Mouse (Mus musculus) lung, embryonic 15.5 days (tissue): ENCODE measurements around the gene H2-Eb1. TPM values are rescaled to one million over a fixed set of nuclear protein-coding genes. Genes with fewer than 3 reads are reported as not detected.

Experiments
- ATAC-seq: fragments of 200-750 bp; cut with Nextera tagmentation; 2 replicates; pipeline ENCODE4 v1.8.0; 2017; ENCODE audit warnings: moderate number of reproducible peaks, borderline replicate concordance; ENCODE audit not compliant: low FRiP score, low TSS enrichment; ENCODE audit errors: extremely low read depth
- H3K27ac ChIP-seq: fragments of 300-500 bp; sonication (generic); 2 replicates; pipeline ENCODE4 v1.5.1; 2015; ENCODE audit warnings: moderate library complexity, mild to moderate bottlenecking, inconsistent platforms
- H3K27me3 ChIP-seq: fragments of 300-500 bp; sonication (generic); 2 replicates; pipeline ENCODE4 v1.6.1; 2015; ENCODE audit warnings: inconsistent platforms
- H3K36me3 ChIP-seq: fragments of 300-500 bp; sonication (generic); 2 replicates; pipeline ENCODE4 v1.6.1; 2015; ENCODE audit warnings: inconsistent platforms
- H3K4me1 ChIP-seq: fragments of 300-500 bp; sonication (generic); 2 replicates; pipeline ENCODE4 v1.6.1; 2015; ENCODE audit warnings: inconsistent platforms
- H3K4me2 ChIP-seq: fragments of 300-500 bp; sonication (generic); 2 replicates; pipeline ENCODE4 v1.6.1; 2015; ENCODE audit warnings: inconsistent platforms, mild to moderate bottlenecking, moderate library complexity
- H3K4me3 ChIP-seq: fragments of 300-500 bp; sonication (generic); 2 replicates; pipeline ENCODE4 v1.5.1; 2015; ENCODE audit warnings: mild to moderate bottlenecking, inconsistent platforms
- H3K9ac ChIP-seq: fragments of 300-500 bp; sonication (generic); 2 replicates; pipeline ENCODE4 v1.6.1; 2015; ENCODE audit warnings: inconsistent platforms
- H3K9me3 ChIP-seq: fragments of 300-500 bp; sonication (generic); 2 replicates; pipeline ENCODE4 v1.6.1; 2016; ENCODE audit warnings: inconsistent platforms
- WGBS: fragments of 180-500 bp; shearing (Covaris S2); methylation state at CpG from one replicate; pipeline ENCODE4 v1.1.7; 2015; 5-methylcytosine and 5-hydroxymethylcytosine counted together
- polyA plus RNA-seq: library from polyadenylated mRNA; unstranded; fragments of >200 nt; fragmentation: Nextera tagmentation; extraction: Ambion mirVana; gene quantifications from 2 replicates; pipeline ENCODE4 v1.2.1, GENCODE M21; 2015

H2-Eb1 gene
- polyA plus RNA-seq, 1 experiment from 2014 or later = 12.0 TPM

- ATAC-seq = no peak
- no peak overlapping the region for H3K9ac ChIP-seq
- no peaks in the 10 kb centered on the region for H3K9me3 ChIP-seq
- no peaks in the 10 kb centered on the region for H3K27me3 ChIP-seq
- H3K4me2 ChIP-seq = no peak overlapping the region
- H3K36me3 ChIP-seq = no peaks in the 10 kb centered on the region
- H3K27ac ChIP-seq = no peak overlapping the region
- H3K4me1 ChIP-seq = no peaks in the 10 kb centered on the region
- no peak overlapping the region for H3K4me3 ChIP-seq
- 72% methylated on average over 3 of the region's 3 CpGs for WGBS
Observed at GRCm38 (mm10) chr17:34363676-34364310, 58.1 kb downstream of the H2-Eb1 start.

GRCm38 (mm10) chr17:34365031-34365430 lies 59.4 kb downstream of the H2-Eb1 start:
- H3K27me3 ChIP-seq = no peaks in the 10 kb centered on the region
- no peak overlapping the region for H3K4me2 ChIP-seq
- no peak for ATAC-seq
- H3K4me1 ChIP-seq = no peaks in the 10 kb centered on the region
- H3K4me3 ChIP-seq = no peak overlapping the region
- WGBS = 68% methylated on average over 10 of the region's 10 CpGs
- no peak overlapping the region for H3K9ac ChIP-seq
- H3K9me3 ChIP-seq = no peaks in the 10 kb centered on the region
- no peaks in the 10 kb centered on the region for H3K36me3 ChIP-seq
- H3K27ac ChIP-seq = no peak overlapping the region

Other genes with a start within 250 kb of the H2-Eb1 start
- gene H2-Oa, start 213.5 kb upstream of the H2-Eb1 start, polyA plus RNA-seq = 0.44 and 1.0 TPM in 2 replicates
- gene H2-DMa, start 186.3 kb upstream of the H2-Eb1 start, polyA plus RNA-seq = 12.1 and 13.8 TPM in 2 replicates
- 102 and 106 TPM in 2 replicates for gene Brd2, start 183.2 kb upstream of the H2-Eb1 start, polyA plus RNA-seq
- gene H2-DMb2, start 162.6 kb upstream of the H2-Eb1 start, polyA plus RNA-seq = 1.8 and 1.9 TPM in 2 replicates
- gene H2-DMb1, start 152.8 kb upstream of the H2-Eb1 start, polyA plus RNA-seq = 2.0 and 3.2 TPM in 2 replicates
- gene Tap1, start 118.3 kb upstream of the H2-Eb1 start, polyA plus RNA-seq = 6.7 and 7.6 TPM in 2 replicates
- gene Psmb9, start 118.1 kb upstream of the H2-Eb1 start, polyA plus RNA-seq = 6.5 and 10.8 TPM in 2 replicates
- 17.1 and 29.7 TPM in 2 replicates for gene Psmb8, start 108.1 kb upstream of the H2-Eb1 start, polyA plus RNA-seq
- 8.6 and 12.7 TPM in 2 replicates for gene Tap2, start 102.3 kb upstream of the H2-Eb1 start, polyA plus RNA-seq
- gene H2-Ob, start 67.0 kb upstream of the H2-Eb1 start, polyA plus RNA-seq = 0.09 and 0.14 TPM in 2 replicates
- 12.1 and 42.0 TPM in 2 replicates for gene H2-Ab1, start 48.2 kb upstream of the H2-Eb1 start, polyA plus RNA-seq
- 6.3 and 18.9 TPM in 2 replicates for gene H2-Aa, start 18.0 kb upstream of the H2-Eb1 start, polyA plus RNA-seq
- gene H2-Eb2, start 19.8 kb downstream of the H2-Eb1 start, polyA plus RNA-seq = 0.11 TPM in 1 of 2 replicates, not detected in the other
- 0.08 and 0.16 TPM in 2 replicates for gene Btnl2, start 49.0 kb downstream of the H2-Eb1 start, polyA plus RNA-seq
- gene Btnl1, start 71.3 kb downstream of the H2-Eb1 start, polyA plus RNA-seq = not detected in 2 replicates
- gene BC051142, start 93.0 kb downstream of the H2-Eb1 start, polyA plus RNA-seq = 0.37 and 0.89 TPM in 2 replicates
- gene Btnl4, start 171.5 kb downstream of the H2-Eb1 start, polyA plus RNA-seq = not detected in 2 replicates
- gene Btnl6, start 211.5 kb downstream of the H2-Eb1 start, polyA plus RNA-seq = not detected in 2 replicates